Mouse (Mus musculus): ENCODE data around the gene Gm42906. TPM values are rescaled to one million over a fixed set of nuclear protein-coding genes. Genes with fewer than 3 reads are reported as not detected.

The Gm42906 gene
- polyA plus RNA-seq, 1 experiment from 2014 or later: not detected

DNA sequence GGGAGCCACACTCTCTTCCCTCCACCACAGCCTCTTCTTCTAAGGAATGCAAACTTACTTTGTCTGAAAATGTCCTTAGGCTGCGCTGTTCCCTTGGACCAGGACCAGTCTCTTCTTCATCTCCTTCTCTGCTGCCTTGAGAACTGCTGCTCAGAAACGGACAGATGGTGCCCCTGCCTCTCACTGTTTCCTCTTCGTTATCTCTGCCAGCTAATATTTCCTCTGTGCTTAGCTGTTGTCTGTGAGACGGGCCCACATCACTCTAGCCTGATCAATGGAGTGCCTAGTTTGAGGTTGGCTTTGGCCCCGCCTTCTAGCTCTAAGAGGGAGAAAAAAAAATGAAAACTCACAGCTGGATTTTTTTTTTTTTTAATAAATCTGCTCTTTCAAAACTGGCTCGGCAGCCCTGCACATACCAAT, 300.7 kb downstream of the Gm42906 start:
- peak overlapping the region; percentile 65 for H3K27ac ChIP-seq (ENCODE audit: low read length)
- ATAC-seq: peak; percentile 62; the same call in 1 of the 2 replicates
- no peaks in the 10 kb centered on the region for H3K36me3 ChIP-seq (ENCODE audit: control insufficient read depth, insufficient read depth, low read length)
- no peaks in the 10 kb centered on the region for H3K4me1 ChIP-seq (ENCODE audit: control insufficient read depth, insufficient read depth, low read length)
- H3K4me2 ChIP-seq (ENCODE audit: low read depth, low read length): 0 out of 2 replicates have a peak overlapping the region, but pooled peaks have one; percentile 15
- H3K9ac ChIP-seq (ENCODE audit: low read depth, low read length): peak overlapping the region; percentile 37
- WGBS: 27% methylated on average over 6 of the region's 6 CpGs
- H3K27me3 ChIP-seq (replicated peaks; ENCODE audit: control insufficient read depth, insufficient read depth, low read length): no peaks in the 10 kb centered on the region
- peak overlapping the region; percentile 37 for H3K4me3 ChIP-seq (ENCODE audit: low read length)
- no peaks in the 10 kb centered on the region for H3K9me3 ChIP-seq (ENCODE audit: control insufficient read depth, low read length)

- 48% methylated on average over 10 of the region's 10 CpGs for WGBS
- Histone ChIP-seq H3K4me2 (ENCODE audit: low read depth, low read length) (peak overlapping the region; percentile 15), H3K9ac (ENCODE audit: low read depth, low read length) (peak overlapping the region; percentile 37), H3K36me3 (ENCODE audit: control insufficient read depth, insufficient read depth, low read length) (no peaks in the 10 kb centered on the region), H3K4me1 (ENCODE audit: control insufficient read depth, insufficient read depth, low read length) (no peaks in the 10 kb centered on the region), H3K9me3 (ENCODE audit: control insufficient read depth, low read length) (no peaks in the 10 kb centered on the region), H3K27ac (ENCODE audit: low read length) (peak overlapping the region; percentile 72), H3K27me3 (replicated peaks; ENCODE audit: control insufficient read depth, insufficient read depth, low read length) (no peaks in the 10 kb centered on the region), H3K4me3 (ENCODE audit: low read length) (peak overlapping the region; percentile 37)
- no peak for ATAC-seq
Observed at GRCm38 (mm10) chr5:151126608-151127005, 301.4 kb downstream of the Gm42906 start.

- Histone ChIP-seq H3K9me3 (ENCODE audit: control insufficient read depth, low read length) (no peaks in the 10 kb centered on the region), H3K4me1 (ENCODE audit: control insufficient read depth, insufficient read depth, low read length) (no peaks in the 10 kb centered on the region), H3K36me3 (ENCODE audit: control insufficient read depth, insufficient read depth, low read length) (no peaks in the 10 kb centered on the region), H3K9ac (ENCODE audit: low read depth, low read length) (0 out of 2 replicates have a peak overlapping the region, but pooled peaks have one; percentile 15), H3K27me3 (replicated peaks; ENCODE audit: control insufficient read depth, insufficient read depth, low read length) (no peaks in the 10 kb centered on the region), H3K4me3 (ENCODE audit: low read length) (peak overlapping the region; percentile 37), H3K4me2 (ENCODE audit: low read depth, low read length) (0 out of 2 replicates have a peak overlapping the region, but pooled peaks have one; percentile 15), H3K27ac (ENCODE audit: low read length) (peak overlapping the region; percentile 72; the same call in 1 of the 2 replicates)
- ATAC-seq: peak; percentile 59
- 37% methylated on average over 6 of the region's 6 CpGs for WGBS
Observed at GRCm38 (mm10) chr5:151125985-151126607, 301.9 kb downstream of the Gm42906 start.

DNA sequence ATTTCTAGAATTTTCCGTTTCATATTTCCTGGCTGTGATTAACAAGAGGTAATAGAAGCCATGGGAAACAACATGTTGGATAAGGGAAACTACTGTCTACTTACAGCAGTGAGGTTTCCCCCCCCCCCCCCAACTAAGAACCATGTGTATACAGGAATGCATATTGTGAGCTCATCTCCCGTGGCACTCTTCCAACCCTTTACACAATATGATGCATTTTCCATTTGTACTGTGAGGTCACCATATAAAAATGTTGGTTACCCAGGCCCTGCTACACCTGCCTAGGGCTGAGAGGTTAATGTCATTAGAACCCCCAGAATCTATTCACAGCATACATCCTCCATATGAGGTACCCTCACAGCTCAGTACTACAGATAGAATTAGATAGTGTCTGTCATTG, 310.1 kb downstream of the Gm42906 start:
- H3K4me1 ChIP-seq (ENCODE audit: control insufficient read depth, insufficient read depth, low read length): peaks cover 7% of the 10 kb centered on the region; the same call in 1 of the 2 replicates
- H3K9ac ChIP-seq (ENCODE audit: low read depth, low read length): no peak overlapping the region
- H3K4me3 ChIP-seq (ENCODE audit: low read length): no peak overlapping the region
- no peak overlapping the region for H3K27ac ChIP-seq (ENCODE audit: low read length)
- no peaks in the 10 kb centered on the region for H3K36me3 ChIP-seq (ENCODE audit: control insufficient read depth, insufficient read depth, low read length)
- peak; percentile 23; the same call in 1 of the 2 replicates for ATAC-seq
- 58% methylated on average over 2 of the region's 2 CpGs for WGBS
- no peaks in the 10 kb centered on the region for H3K9me3 ChIP-seq (ENCODE audit: control insufficient read depth, low read length)
- H3K4me2 ChIP-seq (ENCODE audit: low read depth, low read length): no peak overlapping the region
- no peaks in the 10 kb centered on the region for H3K27me3 ChIP-seq (replicated peaks; ENCODE audit: control insufficient read depth, insufficient read depth, low read length)

DNA sequence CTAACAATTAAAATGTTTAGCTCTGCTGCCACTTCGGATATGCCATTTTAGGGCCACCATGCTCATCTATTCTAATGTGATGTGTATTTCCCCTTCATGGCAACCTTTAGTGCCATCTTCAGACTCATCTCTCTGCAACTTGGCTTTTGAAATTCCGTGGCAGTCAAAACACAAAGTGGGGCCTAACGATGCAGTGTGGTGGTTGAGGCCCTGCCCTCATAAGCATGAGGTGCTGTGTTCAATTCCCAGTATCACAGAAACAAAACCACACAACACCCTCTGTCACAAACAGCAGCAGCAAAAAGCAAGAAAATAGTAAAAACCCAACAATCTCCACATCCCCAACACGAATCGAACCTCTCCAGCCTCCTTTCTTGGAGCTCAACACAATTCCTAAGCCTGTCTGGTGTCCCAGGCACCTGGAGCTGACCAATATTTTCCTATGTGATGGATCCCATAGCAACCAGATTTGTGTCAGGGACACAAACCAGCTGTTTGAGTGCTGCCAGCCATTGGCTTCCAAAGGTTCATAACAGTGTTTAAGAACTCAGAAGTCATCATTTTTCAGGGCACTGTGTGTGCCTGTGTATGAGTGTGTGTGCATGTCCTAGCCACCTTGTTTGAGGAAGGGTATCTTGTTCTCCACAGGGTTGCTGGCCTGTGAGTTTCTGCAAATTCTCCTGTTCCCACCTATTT, 311.6 kb downstream of the Gm42906 start:
- H3K36me3 ChIP-seq (ENCODE audit: control insufficient read depth, insufficient read depth, low read length): no peaks in the 10 kb centered on the region
- H3K27me3 ChIP-seq (replicated peaks; ENCODE audit: control insufficient read depth, insufficient read depth, low read length): no peaks in the 10 kb centered on the region
- no peaks in the 10 kb centered on the region for H3K9me3 ChIP-seq (ENCODE audit: control insufficient read depth, low read length)
- H3K27ac ChIP-seq (ENCODE audit: low read length): no peak overlapping the region
- H3K4me2 ChIP-seq (ENCODE audit: low read depth, low read length): no peak overlapping the region
- H3K9ac ChIP-seq (ENCODE audit: low read depth, low read length): no peak overlapping the region
- WGBS: 82% methylated on average over 5 of the region's 5 CpGs
- no peak overlapping the region for H3K4me3 ChIP-seq (ENCODE audit: low read length)
- ATAC-seq: no peak
- peaks cover 7% of the 10 kb centered on the region; the same call in 1 of the 2 replicates for H3K4me1 ChIP-seq (ENCODE audit: control insufficient read depth, insufficient read depth, low read length)

DNA sequence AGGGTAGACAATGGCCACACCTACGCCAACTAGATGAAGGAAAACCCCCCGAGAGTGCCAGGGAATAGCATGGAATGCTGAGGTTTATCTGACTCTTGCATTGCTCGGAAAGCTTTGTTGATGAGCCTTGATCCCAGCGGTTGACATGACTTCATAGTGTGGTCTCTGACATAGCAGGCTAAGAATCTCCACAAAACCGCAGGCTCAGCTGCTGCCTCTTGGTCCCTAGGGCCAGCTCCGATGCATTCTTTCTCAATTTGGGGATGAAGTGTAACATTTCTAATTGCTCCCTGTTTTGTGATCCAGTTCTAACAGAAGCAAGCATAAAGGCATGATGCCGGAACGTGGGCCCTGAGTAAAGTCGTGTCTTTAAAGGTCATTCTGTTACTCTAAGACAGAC, 315.2 kb downstream of the Gm42906 start:
- no peak for ATAC-seq
- H3K4me3 ChIP-seq (ENCODE audit: low read length): no peak overlapping the region
- no peaks in the 10 kb centered on the region for H3K27me3 ChIP-seq (replicated peaks; ENCODE audit: control insufficient read depth, insufficient read depth, low read length)
- no peak overlapping the region for H3K9ac ChIP-seq (ENCODE audit: low read depth, low read length)
- no peak overlapping the region for H3K4me2 ChIP-seq (ENCODE audit: low read depth, low read length)
- no peak overlapping the region for H3K27ac ChIP-seq (ENCODE audit: low read length)
- H3K4me1 ChIP-seq (ENCODE audit: control insufficient read depth, insufficient read depth, low read length): peaks cover 12% of the 10 kb centered on the region
- H3K9me3 ChIP-seq (ENCODE audit: control insufficient read depth, low read length): no peaks in the 10 kb centered on the region
- H3K36me3 ChIP-seq (ENCODE audit: control insufficient read depth, insufficient read depth, low read length): no peaks in the 10 kb centered on the region
- 84% methylated on average over 9 of the region's 9 CpGs for WGBS

DNA sequence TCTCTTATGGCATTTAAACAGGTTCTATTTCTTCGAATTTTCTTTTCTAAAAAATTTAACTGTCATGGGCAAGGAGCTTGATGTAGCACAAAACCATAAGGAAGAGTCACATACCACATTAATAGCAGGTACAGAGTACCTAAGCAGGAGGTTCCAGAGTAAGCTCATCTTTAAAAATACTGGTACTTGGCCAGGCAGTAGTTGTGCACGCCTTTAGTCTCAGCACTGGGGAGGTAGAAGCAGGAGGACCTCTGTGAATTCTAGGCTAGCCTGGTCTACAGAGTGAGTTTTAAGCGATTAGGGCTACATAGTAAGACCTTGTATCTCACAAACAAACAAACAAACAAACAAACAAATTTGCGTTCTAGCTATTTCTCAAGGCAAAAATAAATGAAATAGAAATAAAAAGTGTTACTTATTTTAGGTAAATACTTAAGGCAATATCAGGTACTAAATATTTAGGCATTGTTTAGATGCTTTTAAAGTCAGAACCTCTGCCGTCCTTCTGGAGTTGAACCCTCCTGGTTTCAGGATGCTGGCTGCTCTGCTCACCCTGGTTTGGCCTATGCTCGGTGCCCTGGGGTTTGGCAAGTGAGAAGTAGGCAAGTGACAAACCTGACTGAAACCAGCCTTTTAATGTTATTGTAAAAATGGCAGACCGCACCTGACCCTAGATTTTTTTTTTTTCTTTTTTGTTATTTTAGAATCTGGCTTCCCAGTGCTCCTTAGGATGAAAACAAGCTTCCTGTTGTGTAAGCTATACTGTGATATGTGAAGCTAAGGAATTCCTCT, 316.7 kb downstream of the Gm42906 start:
- H3K9ac ChIP-seq (ENCODE audit: low read depth, low read length): no peak overlapping the region
- ATAC-seq: no peak
- H3K36me3 ChIP-seq (ENCODE audit: control insufficient read depth, insufficient read depth, low read length): no peaks in the 10 kb centered on the region
- H3K4me3 ChIP-seq (ENCODE audit: low read length): no peak overlapping the region
- H3K27me3 ChIP-seq (replicated peaks; ENCODE audit: control insufficient read depth, insufficient read depth, low read length): no peaks in the 10 kb centered on the region
- H3K9me3 ChIP-seq (ENCODE audit: control insufficient read depth, low read length): no peaks in the 10 kb centered on the region
- H3K27ac ChIP-seq (ENCODE audit: low read length): no peak overlapping the region
- no peak overlapping the region for H3K4me2 ChIP-seq (ENCODE audit: low read depth, low read length)
- H3K4me1 ChIP-seq (ENCODE audit: control insufficient read depth, insufficient read depth, low read length): peaks cover 13% of the 10 kb centered on the region
- 89% methylated on average over 7 of the region's 7 CpGs for WGBS

GRCm38 (mm10) chr5:151110461-151110908, 317.5 kb downstream of the Gm42906 start:
- Histone ChIP-seq H3K36me3 (ENCODE audit: control insufficient read depth, insufficient read depth, low read length) (no peaks in the 10 kb centered on the region), H3K27ac (ENCODE audit: low read length) (0 out of 2 replicates have a peak overlapping the region, but pooled peaks have one; percentile 5), H3K4me1 (ENCODE audit: control insufficient read depth, insufficient read depth, low read length) (peaks cover 13% of the 10 kb centered on the region), H3K4me2 (ENCODE audit: low read depth, low read length) (no peak overlapping the region), H3K4me3 (ENCODE audit: low read length) (no peak overlapping the region), H3K9me3 (ENCODE audit: control insufficient read depth, low read length) (no peaks in the 10 kb centered on the region), H3K27me3 (replicated peaks; ENCODE audit: control insufficient read depth, insufficient read depth, low read length) (no peaks in the 10 kb centered on the region), H3K9ac (ENCODE audit: low read depth, low read length) (no peak overlapping the region)
- ATAC-seq: no peak
- WGBS: 49% methylated on average over 6 of the region's 6 CpGs

DNA sequence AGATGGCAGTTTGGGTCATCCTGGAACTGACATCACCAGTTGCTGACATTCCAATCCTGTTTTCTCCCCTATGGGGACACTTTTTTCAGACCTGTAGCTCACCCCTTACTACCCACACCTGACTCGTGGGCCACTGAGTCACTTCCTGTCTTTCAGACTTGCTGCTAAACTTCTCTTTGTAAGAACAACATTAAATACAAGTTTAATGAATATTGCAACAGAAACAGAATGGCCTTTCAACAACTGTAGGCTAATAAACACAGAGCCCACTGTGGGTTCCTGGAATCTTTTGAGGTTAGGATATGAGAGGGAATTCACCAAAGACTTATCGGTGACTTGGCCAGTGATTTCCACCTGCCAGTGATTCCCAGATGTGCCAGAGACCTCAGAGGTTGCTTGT, 318.1 kb downstream of the Gm42906 start:
- no peak overlapping the region for H3K4me3 ChIP-seq (ENCODE audit: low read length)
- WGBS: 65% methylated on average over 2 of the region's 2 CpGs

More for the DNA sequence above, 318.1 kb downstream of the Gm42906 start:
- Histone ChIP-seq H3K9ac (ENCODE audit: low read depth, low read length) (no peak overlapping the region), H3K9me3 (ENCODE audit: control insufficient read depth, low read length) (no peaks in the 10 kb centered on the region), H3K4me2 (ENCODE audit: low read depth, low read length) (no peak overlapping the region), H3K4me1 (ENCODE audit: control insufficient read depth, insufficient read depth, low read length) (peaks cover 15% of the 10 kb centered on the region), H3K36me3 (ENCODE audit: control insufficient read depth, insufficient read depth, low read length) (no peaks in the 10 kb centered on the region), H3K27ac (ENCODE audit: low read length) (no peak overlapping the region), H3K27me3 (replicated peaks; ENCODE audit: control insufficient read depth, insufficient read depth, low read length) (no peaks in the 10 kb centered on the region)
- ATAC-seq: no peak

Data from intestine, embryonic 16.5 days (tissue).